ENCODE assay signal across 9 mouse cellular contexts in genomic region chr15:102920619-102921018, GRCm38 (mm10). TPM values are rescaled to one million over a fixed set of nuclear protein-coding genes. Genes with fewer than 3 reads are reported as not detected.
DNase-seq lines count a peak whose midpoint lies in the region; ATAC-seq and TF ChIP-seq lines count a peak whose summit lies in the region.
"Had no signal": no experiment of that assay in that cellular context is flagged by ENCODE, and none has a peak within 500 bp of the region (broad histone marks: within the 10 kb centered on the region; RNA-seq: fewer than 3 reads in every experiment).

No protein-coding gene starts in this region.

- no peak for TF ChIP-seq EP300 in liver, postnatal 0 days (IDR thresholded peaks at IDR 0.05; ENCODE audit: low read depth)

- 4% methylated on average over 20 of the region's 20 CpGs for WGBS in liver, postnatal 0 days (ENCODE audit: insufficient replicate concordance)
- WGBS in forebrain, embryonic 14.5 days, result 0% methylated on average over 17 of the region's 20 CpGs
- WGBS in limb, embryonic 11.5 days, result 0% methylated on average over 20 of the region's 20 CpGs
- WGBS in neural tube, embryonic 14.5 days, result under 1% methylated on average over 19 of the region's 20 CpGs

- H3K4me3 ChIP-seq in liver, postnatal 0 days (ENCODE audit: low read depth, low read length), result no peak overlapping the region
- no peak overlapping the region for H3K4me3 ChIP-seq in forebrain, embryonic 14.5 days (ENCODE audit: low read depth, low read length)
- H3K4me3 ChIP-seq in limb, embryonic 11.5 days (ENCODE audit: low read depth, low read length), result peak overlapping the region; percentile 15; the same call in 1 of the 2 replicates
- no peak overlapping the region for H3K4me3 ChIP-seq in neural tube, embryonic 14.5 days (ENCODE audit: low read depth, low read length)

- no peaks in the 10 kb centered on the region for H3K36me3 ChIP-seq in liver, postnatal 0 days (replicated peaks; ENCODE audit: insufficient read depth, low read length)
- no peaks in the 10 kb centered on the region for H3K36me3 ChIP-seq in forebrain, embryonic 14.5 days (ENCODE audit: control insufficient read depth, insufficient read depth, low read length)
- H3K36me3 ChIP-seq in limb, embryonic 11.5 days (ENCODE audit: control insufficient read depth, insufficient read depth, low read length), result no peaks in the 10 kb centered on the region
- H3K36me3 ChIP-seq in neural tube, embryonic 14.5 days (ENCODE audit: control insufficient read depth, insufficient read depth, low read length), result no peaks in the 10 kb centered on the region

- peak; percentile 32 for DNase-seq in liver
- DNase-seq in liver, postnatal 0 days, result no peak
- DNase-seq in forebrain, embryonic 14.5 days (ENCODE audit: low spot score), result peak; percentile 70
- peak; percentile 45 for DNase-seq in heart, postnatal 4 days
- peak; percentile 90 for DNase-seq in limb, embryonic 11.5 days (ENCODE audit: low spot score)
- no peak for DNase-seq in right cerebral cortex, postnatal 4 days
- no peak for DNase-seq in left cerebral cortex, adult 18-20 months (ENCODE audit: low spot score in 2 of 2)

- no peak for ATAC-seq in liver, postnatal 0 days
- ATAC-seq in forebrain, embryonic 14.5 days, result peak; percentile 88
- ATAC-seq in limb, embryonic 11.5 days (ENCODE audit: insufficient number of reproducible peaks, low FRiP score, low TSS enrichment, low read depth), result peak; percentile 79
- peak; percentile 80 for ATAC-seq in neural tube, embryonic 14.5 days (ENCODE audit: low read depth)

- no peak for TF ChIP-seq CTCF in liver, postnatal 0 days (IDR thresholded peaks at IDR 0.05; ENCODE audit: low read depth)

- H3K9me3 ChIP-seq in liver, postnatal 0 days (ENCODE audit: low read length), result no peaks in the 10 kb centered on the region
- H3K9me3 ChIP-seq in forebrain, embryonic 14.5 days (replicated peaks; ENCODE audit: control insufficient read depth, low read length), result no peaks in the 10 kb centered on the region
- no peaks in the 10 kb centered on the region for H3K9me3 ChIP-seq in limb, embryonic 11.5 days (ENCODE audit: control insufficient read depth, low read length)
- no peaks in the 10 kb centered on the region for H3K9me3 ChIP-seq in neural tube, embryonic 14.5 days (ENCODE audit: control insufficient read depth, low read length)

- H3K4me1 ChIP-seq in liver, postnatal 0 days (ENCODE audit: insufficient read depth), result no peaks in the 10 kb centered on the region
- no peaks in the 10 kb centered on the region for H3K4me1 ChIP-seq in forebrain, embryonic 14.5 days (ENCODE audit: control insufficient read depth, insufficient read depth, low read length)
- peaks cover 6% of the 10 kb centered on the region; the same call in 1 of the 2 replicates for H3K4me1 ChIP-seq in limb, embryonic 11.5 days (ENCODE audit: control insufficient read depth, insufficient read depth, low read length)
- no peaks in the 10 kb centered on the region for H3K4me1 ChIP-seq in neural tube, embryonic 14.5 days (ENCODE audit: control insufficient read depth, insufficient read depth, low read length)

- H3K27me3 ChIP-seq in liver, postnatal 0 days (ENCODE audit: insufficient read depth, low read length), result peaks cover 86% of the 10 kb centered on the region
- H3K27me3 ChIP-seq in forebrain, embryonic 14.5 days (replicated peaks; ENCODE audit: control insufficient read depth, insufficient read depth, low read length), result peaks cover 99% of the 10 kb centered on the region
- peaks cover 94% of the 10 kb centered on the region for H3K27me3 ChIP-seq in limb, embryonic 11.5 days (ENCODE audit: control insufficient read depth, insufficient read depth, low read length)
- H3K27me3 ChIP-seq in neural tube, embryonic 14.5 days (ENCODE audit: control insufficient read depth, insufficient read depth, low read length), result peaks cover 50% of the 10 kb centered on the region

- no peak overlapping the region for H3K9ac ChIP-seq in liver, postnatal 0 days (replicated peaks)
- H3K9ac ChIP-seq in forebrain, embryonic 14.5 days (ENCODE audit: low read length), result no peak overlapping the region
- H3K9ac ChIP-seq in limb, embryonic 11.5 days (ENCODE audit: low read length), result no peak overlapping the region
- no peak overlapping the region for H3K9ac ChIP-seq in neural tube, embryonic 14.5 days (replicated peaks; ENCODE audit: low read depth, low read length)
- H3K9ac ChIP-seq: liver, embryonic 14.5 days had no signal

- no peak overlapping the region for H3K27ac ChIP-seq in liver, postnatal 0 days (ENCODE audit: low read depth)
- H3K27ac ChIP-seq in forebrain, embryonic 14.5 days (ENCODE audit: low read depth, low read length), result no peak overlapping the region
- no peak overlapping the region for H3K27ac ChIP-seq in limb, embryonic 11.5 days (replicated peaks; ENCODE audit: low read depth, low read length)
- no peak overlapping the region for H3K27ac ChIP-seq in neural tube, embryonic 14.5 days (ENCODE audit: low read depth, low read length)
- H3K27ac ChIP-seq: liver, embryonic 14.5 days had no signal

- no peak overlapping the region for H3K4me2 ChIP-seq in liver, postnatal 0 days (ENCODE audit: low read depth, low read length)
- H3K4me2 ChIP-seq in forebrain, embryonic 14.5 days (ENCODE audit: low read length), result peak overlapping the region; percentile 32; the same call in 1 of the 2 replicates
- H3K4me2 ChIP-seq in limb, embryonic 11.5 days (ENCODE audit: low read depth, severe bottlenecking), result peak overlapping the region; percentile 32; the same call in 1 of the 2 replicates
- H3K4me2 ChIP-seq in neural tube, embryonic 14.5 days (ENCODE audit: low read depth, low read length), result peak overlapping the region; percentile 23; the same call in 1 of the 2 replicates

RNA-seq across cellular contexts. Expression of gene Hoxc13, which starts 0.3 kb away (rescaled TPM):
- polyA plus RNA-seq in liver, postnatal 0 days (2015; fragmentation: Nextera tagmentation; extraction: Ambion mirVana), result not detected in 2 replicates
- polyA plus RNA-seq in forebrain, embryonic 14.5 days (2014; fragmentation: Nextera tagmentation; extraction: Ambion mirVana), result not detected in 2 replicates
- total RNA-seq in heart, postnatal 4 days (2021), result not detected
- 2.3 and 2.4 TPM in 2 replicates for polyA plus RNA-seq in limb, embryonic 11.5 days (2014; fragmentation: Nextera tagmentation; extraction: Ambion mirVana)
- not detected in 2 replicates for polyA plus RNA-seq in neural tube, embryonic 14.5 days (2014; fragmentation: Nextera tagmentation; extraction: Ambion mirVana)
- total RNA-seq in left cerebral cortex, adult 18-20 months (2021), result not detected
- polyA plus RNA-seq: liver, embryonic 14.5 days had no signal

RNA-seq across cellular contexts. Expression of gene Hoxc12, which starts 15.9 kb away (rescaled TPM):
- not detected in 2 replicates for polyA plus RNA-seq in liver, postnatal 0 days (2015; fragmentation: Nextera tagmentation; extraction: Ambion mirVana)
- polyA plus RNA-seq in forebrain, embryonic 14.5 days (2014; fragmentation: Nextera tagmentation; extraction: Ambion mirVana), result not detected in 2 replicates
- not detected for total RNA-seq in heart, postnatal 4 days (2021)
- 0.96 and 1.2 TPM in 2 replicates for polyA plus RNA-seq in limb, embryonic 11.5 days (2014; fragmentation: Nextera tagmentation; extraction: Ambion mirVana)
- polyA plus RNA-seq in neural tube, embryonic 14.5 days (2014; fragmentation: Nextera tagmentation; extraction: Ambion mirVana), result not detected in 2 replicates
- not detected for total RNA-seq in left cerebral cortex, adult 18-20 months (2021)
- polyA plus RNA-seq: liver, embryonic 14.5 days had no signal

RNA-seq across cellular contexts. Expression of gene Hoxc11, which starts 33.6 kb away (rescaled TPM):
- not detected in 2 replicates for polyA plus RNA-seq in liver, postnatal 0 days (2015; fragmentation: Nextera tagmentation; extraction: Ambion mirVana)
- polyA plus RNA-seq in forebrain, embryonic 14.5 days (2014; fragmentation: Nextera tagmentation; extraction: Ambion mirVana), result not detected in 2 replicates
- not detected for total RNA-seq in heart, postnatal 4 days (2021)
- polyA plus RNA-seq in limb, embryonic 11.5 days (2014; fragmentation: Nextera tagmentation; extraction: Ambion mirVana), result 5.5 and 5.9 TPM in 2 replicates
- polyA plus RNA-seq in neural tube, embryonic 14.5 days (2014; fragmentation: Nextera tagmentation; extraction: Ambion mirVana), result not detected in 2 replicates
- not detected for total RNA-seq in left cerebral cortex, adult 18-20 months (2021)
- polyA plus RNA-seq: liver, embryonic 14.5 days had no signal

RNA-seq across cellular contexts. Expression of gene Hoxc10, which starts 46.0 kb away (rescaled TPM):
- not detected in 2 replicates for polyA plus RNA-seq in liver, postnatal 0 days (2015; fragmentation: Nextera tagmentation; extraction: Ambion mirVana)
- polyA plus RNA-seq in forebrain, embryonic 14.5 days (2014; fragmentation: Nextera tagmentation; extraction: Ambion mirVana), result not detected in 2 replicates
- not detected for total RNA-seq in heart, postnatal 4 days (2021)
- 43.9 and 56.2 TPM in 2 replicates for polyA plus RNA-seq in limb, embryonic 11.5 days (2014; fragmentation: Nextera tagmentation; extraction: Ambion mirVana)
- polyA plus RNA-seq in neural tube, embryonic 14.5 days (2014; fragmentation: Nextera tagmentation; extraction: Ambion mirVana), result 46.1 and 94.7 TPM in 2 replicates
- total RNA-seq in left cerebral cortex, adult 18-20 months (2021), result not detected
- polyA plus RNA-seq: liver, embryonic 14.5 days had no signal

RNA-seq across cellular contexts. Expression of gene Hoxc5, which starts 46.6 kb away (rescaled TPM):
- polyA plus RNA-seq in liver, postnatal 0 days (2015; fragmentation: Nextera tagmentation; extraction: Ambion mirVana), result not detected in 2 replicates
- not detected in 2 replicates for polyA plus RNA-seq in forebrain, embryonic 14.5 days (2014; fragmentation: Nextera tagmentation; extraction: Ambion mirVana)
- total RNA-seq in heart, postnatal 4 days (2021), result not detected
- 8.3 and 9.1 TPM in 2 replicates for polyA plus RNA-seq in limb, embryonic 11.5 days (2014; fragmentation: Nextera tagmentation; extraction: Ambion mirVana)
- 3.6 and 10.2 TPM in 2 replicates for polyA plus RNA-seq in neural tube, embryonic 14.5 days (2014; fragmentation: Nextera tagmentation; extraction: Ambion mirVana)
- total RNA-seq in left cerebral cortex, adult 18-20 months (2021), result not detected

Comparison
In these comparisons a context has a peak if more than half of its experiments do, and no peak if none do; other contexts are left out.
1. DNase-seq: peak in liver (single experiment), forebrain, embryonic 14.5 days (single experiment), heart, postnatal 4 days (single experiment) and limb, embryonic 11.5 days (single experiment); none in liver, postnatal 0 days (single experiment), right cerebral cortex, postnatal 4 days (single experiment) and left cerebral cortex, adult 18-20 months (0 of 2).